Mouse (Mus musculus): ENCODE results near the gene Crim1.

Crim1 gene

DNA sequence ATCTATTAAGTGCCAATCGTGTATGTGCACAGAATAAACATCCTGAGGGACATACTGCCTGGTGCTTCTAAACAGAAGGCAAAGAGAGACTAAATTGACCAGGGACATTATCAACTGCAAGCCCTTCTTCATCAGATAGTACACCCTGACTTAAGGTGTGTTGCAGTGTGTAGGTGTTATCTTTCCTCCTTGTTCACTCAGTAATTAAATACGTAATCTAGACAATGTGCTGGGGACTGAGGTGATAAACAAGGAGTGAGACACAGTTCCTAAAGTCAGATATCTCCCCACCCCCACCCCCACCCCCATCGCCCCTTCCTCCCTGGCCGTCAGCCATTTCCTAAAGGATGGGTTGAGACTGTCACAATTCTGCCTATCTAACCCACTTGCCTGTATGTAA is 127.1 kb downstream of the Crim1 start:
- DNase-seq (ENCODE audit: low spot score) = no peak

DNA sequence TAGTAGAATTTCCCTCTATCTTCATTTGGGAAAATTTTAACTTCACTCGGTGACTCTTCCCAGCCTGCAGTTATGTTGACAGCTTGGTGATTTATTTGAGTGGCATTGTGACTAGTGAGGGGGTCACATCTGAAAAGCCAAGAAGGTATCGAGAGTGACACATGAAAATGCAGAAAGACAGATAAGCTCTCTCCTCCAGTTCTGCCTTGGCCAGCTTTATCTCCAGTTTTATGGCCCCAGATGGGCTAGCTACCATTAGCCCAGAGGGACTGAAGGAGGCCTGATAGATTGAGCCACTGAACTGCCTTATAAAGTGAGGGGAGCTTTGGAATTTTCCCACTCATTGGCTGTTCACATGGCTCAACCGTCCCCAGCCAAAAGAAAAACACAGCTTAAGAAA is 128.2 kb downstream of the Crim1 start:
- peak; percentile 80 for DNase-seq (ENCODE audit: low spot score)

DNA sequence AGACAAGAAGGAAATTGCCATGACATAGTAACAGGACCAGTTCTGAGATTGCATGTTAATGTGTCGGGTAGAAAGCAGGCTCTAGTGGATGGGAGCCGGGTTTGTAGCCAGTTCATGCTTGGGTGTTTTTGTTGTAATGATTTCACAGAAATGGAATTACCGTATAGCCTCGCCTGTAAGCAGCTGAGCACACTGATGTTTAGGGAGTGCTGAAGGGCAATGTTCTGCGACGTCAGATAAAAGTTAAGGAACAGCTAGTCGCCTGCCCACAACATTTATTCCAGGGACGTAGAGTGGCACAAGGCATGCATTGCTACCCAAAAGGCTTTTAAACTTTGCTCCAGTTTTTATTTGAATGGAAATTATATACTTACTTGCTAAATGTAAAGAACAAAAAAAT is 131.4 kb downstream of the Crim1 start:
- DNase-seq (ENCODE audit: low spot score) = no peak

DNA sequence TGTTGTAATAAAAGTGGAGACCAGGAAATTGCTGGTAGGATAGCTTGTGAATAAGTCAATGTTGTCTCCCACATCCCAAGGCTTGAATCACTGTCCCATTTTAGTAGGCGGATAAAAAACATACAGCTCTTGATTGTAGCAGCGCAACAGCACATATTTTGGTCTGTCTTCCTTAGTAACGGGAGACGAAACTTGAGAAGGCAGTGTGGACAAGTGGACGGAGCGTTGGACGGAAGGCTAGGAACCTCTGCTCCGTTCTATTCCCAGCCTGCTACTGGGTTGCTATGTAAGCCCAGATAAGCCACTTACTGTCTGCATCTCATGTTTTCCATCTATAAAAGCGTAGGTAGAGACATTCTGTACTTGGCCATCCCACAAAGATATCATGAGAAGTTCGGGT is 133.2 kb downstream of the Crim1 start:
- DNase-seq (ENCODE audit: low spot score) = no peak

DNA sequence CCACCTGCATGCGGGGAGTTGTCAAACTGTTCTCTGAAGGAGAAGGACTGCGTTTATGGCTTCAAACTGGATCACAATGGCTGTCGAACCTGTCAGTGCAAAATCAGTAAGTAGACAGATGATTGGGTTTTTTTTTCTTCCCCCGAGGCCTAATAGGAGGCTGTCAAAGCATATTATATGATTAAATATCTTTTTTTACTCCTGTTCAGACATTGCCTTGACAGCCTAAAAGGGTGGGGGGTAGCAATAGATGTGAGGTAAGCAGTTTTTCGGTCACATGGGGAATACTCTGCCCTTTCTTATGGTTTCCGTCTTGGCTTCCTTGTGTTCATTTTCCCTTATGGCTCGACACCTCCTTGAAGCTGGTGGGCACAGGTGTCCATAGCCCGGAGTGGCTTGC is 135.2 kb downstream of the Crim1 start:
- DNase-seq (ENCODE audit: low spot score) = no peak

DNA sequence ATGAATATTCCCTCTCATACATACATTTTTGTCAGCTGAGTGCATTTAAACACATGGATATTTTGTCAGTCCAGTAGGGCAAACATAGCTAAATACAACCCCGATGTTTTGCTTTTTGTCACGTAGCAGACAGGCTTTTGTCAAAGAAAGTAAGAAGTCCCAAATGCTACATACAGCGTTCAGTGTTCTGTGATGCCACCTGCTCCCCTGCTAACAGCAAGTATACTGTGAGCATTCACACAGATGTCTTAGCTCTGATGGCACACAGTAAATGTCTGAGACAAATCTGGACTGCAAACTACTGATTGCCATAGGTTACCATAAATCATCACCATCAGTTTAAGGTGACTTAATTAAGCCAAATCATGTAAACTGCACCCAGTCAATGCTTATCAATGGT is 143.6 kb downstream of the Crim1 start:
- DNase-seq (ENCODE audit: low spot score) = no peak

DNA sequence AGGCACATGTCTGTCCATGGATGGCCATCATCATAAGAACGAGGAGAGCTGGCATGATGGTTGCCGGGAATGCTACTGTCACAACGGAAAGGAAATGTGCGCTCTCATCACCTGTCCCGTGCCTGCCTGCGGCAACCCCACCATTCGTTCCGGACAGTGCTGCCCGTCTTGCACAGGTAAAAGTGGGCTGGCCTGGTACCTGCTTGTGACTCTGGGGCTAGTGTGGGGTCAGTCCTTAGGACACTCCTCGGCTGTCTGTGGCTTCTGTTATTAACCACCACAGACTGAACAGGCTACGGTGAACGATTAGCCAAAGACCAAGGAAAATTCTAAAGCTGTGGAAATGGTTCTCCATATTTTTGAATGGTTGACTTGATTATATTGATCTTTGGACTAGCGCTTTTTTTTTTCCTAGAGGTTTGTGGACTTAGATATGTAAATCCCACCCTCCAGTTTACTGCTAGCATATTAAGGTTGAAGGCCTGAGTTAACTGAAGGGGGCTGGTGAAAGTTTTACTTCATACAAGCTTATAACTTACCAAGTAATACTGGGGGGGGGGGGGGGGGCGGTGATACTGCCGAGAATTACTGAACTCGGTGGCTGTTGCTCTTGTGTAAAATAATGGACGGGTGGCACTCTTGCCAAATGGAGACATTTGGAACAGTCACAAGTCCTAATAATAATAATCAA is 147.2 kb downstream of the Crim1 start:
- DNase-seq (ENCODE audit: low spot score) = no peak

DNA sequence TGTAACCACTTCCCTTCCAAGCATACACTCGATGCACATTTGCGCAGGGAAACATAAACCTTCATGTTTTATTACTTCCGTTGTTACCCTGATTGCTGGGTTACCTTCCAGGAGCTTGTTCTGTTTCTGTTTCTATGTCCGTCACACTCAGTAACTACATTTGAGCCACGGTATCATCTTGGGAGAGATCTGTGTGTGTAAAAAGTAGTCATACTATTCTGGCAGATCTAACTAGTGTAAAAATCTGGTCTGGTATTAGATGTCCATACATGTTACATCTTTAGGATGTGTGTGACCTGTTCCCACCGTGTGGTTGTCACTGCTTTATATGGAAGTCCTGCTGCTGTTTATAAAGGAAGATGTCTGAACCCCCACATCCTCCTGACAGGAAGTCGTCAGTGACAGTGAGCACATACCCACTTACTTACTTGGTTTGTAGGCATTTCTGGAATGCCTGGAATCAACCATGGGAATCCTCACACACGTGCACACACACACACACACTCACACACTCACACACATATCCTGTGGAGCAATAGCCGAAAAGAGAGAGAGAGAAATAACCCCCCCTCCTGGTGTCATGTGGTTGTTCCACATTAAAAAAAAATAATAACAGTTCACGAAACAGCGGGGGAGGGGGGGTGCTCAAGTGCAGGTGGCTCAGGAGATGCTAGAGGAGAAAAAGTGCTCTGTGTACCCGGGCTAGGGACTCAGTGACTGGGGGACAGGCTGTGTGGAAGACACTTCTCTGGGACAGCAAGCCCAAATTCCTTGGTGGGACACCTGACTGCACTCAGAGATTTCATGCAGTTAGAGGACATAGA is 151.8 kb downstream of the Crim1 start:
- DNase-seq (ENCODE audit: low spot score) = no peak

DNA sequence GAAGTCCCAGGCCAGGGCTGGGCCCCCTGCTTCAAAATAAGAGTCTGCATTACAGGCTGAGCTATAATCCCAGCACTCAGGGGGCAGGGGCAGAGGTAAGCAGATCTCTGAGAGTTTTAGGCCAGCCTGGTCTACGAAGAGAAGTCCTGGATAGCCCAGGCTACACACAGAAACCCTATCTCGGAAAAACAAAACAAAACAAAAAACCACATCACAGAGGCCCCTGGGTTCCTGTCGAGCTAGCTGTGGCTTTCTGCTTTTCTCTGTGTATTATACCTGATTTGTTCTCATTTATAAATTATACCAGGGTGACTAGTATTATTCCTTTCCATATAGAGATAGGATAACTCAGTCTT is 152.4 kb downstream of the Crim1 start:
- DNase-seq (ENCODE audit: low spot score) = no peak

DNA sequence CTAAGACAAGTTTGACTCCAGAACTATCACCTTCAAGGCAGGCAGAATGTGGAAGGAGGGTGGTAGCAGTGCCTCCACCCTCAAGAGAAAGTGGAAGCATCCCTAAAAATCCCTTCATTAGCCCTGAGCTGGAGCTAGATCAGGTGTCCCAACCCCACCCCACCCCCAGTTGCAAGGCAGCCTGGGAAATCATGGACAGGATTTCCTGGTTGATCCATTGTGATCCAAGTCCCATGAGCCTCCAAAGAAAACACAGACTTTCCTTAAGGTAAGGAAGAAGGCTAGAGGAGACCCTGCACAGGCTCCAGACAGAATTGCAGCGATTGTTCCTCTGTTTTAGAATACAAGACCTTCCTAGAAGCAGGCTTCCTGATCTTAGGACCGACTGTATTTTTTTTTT is 154.4 kb downstream of the Crim1 start:
- DNase-seq (ENCODE audit: low spot score) = no peak

DNA sequence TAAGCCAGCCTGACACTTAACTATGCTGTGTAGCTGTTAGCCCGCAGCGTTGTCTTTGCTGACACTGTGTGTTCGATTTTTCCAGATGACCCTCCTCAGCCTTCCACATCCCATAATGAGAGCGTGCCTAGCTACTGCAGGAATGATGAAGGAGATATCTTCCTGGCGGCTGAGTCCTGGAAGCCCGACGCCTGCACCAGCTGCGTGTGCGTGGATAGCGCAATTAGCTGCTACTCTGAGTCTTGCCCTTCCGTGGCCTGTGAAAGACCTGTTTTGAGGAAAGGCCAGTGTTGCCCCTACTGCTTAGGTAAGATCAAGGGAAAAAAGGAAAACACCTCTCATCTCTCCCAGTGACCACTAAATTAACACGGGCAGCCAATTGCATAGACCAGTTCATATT is 154.8 kb downstream of the Crim1 start:
- DNase-seq (ENCODE audit: low spot score) = no peak

DNA sequence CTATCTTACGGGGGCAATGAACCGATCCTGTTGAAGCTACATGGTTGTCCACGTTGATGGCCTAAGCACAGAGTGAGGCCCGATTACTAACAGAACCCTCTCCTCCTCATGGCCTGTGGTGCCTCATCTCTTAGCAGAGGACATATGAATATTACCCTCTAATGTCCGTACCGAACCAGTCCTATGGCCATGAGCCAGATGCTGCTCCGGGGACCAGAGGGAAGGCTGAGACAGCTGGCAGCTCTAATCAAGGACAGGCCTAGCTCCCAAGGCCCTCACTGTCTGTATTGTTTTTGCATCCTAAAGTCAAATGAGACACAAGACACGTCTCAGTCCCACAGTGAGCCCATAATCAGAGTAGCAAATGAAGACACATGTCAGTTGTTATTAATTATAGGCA is 155.6 kb downstream of the Crim1 start:
- DNase-seq (ENCODE audit: low spot score) = no peak

DNA sequence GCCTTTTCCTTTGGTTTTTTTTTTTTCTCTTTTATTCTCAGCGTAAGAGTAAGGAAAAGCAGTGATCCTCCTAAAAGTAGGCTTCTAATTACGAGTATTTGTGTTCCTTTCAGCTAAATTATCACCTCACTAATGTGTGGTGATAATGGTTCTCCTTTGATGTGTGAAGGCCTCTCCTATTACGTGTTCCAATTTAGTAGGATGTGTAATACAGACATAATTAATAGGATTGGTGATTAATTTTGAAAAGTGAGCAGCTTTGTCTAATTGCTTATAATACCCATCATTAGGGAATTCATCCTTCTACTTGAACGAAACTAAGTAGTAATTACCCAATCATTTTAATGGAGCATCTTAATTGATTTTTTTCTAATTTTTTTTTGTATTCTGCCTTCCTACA is 157.7 kb downstream of the Crim1 start:
- DNase-seq (ENCODE audit: low spot score) = no peak

DNA sequence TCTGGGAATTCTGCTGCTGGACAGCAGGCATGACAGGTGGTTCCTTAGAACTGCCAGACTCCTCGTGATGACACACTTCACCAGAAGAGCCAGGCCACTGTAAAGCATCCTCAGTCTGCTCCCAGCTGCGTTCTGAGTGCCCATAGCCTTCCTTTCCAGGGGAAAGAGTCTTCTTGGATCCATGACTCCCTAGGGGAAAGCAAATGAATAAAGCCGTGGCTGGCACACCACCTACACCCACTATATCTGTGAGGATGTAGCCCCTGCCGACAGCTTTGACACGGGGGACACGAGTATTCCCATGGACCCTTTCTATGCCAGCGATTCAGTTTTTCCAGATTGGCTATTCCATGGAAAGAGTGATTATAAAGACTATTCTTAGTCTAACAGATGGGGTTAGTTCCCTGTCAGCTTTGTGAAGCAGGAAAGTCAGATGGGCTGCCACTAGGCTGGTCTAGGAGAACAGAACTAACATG is 158.2 kb downstream of the Crim1 start:
- DNase-seq (ENCODE audit: low spot score) = no peak

DNA sequence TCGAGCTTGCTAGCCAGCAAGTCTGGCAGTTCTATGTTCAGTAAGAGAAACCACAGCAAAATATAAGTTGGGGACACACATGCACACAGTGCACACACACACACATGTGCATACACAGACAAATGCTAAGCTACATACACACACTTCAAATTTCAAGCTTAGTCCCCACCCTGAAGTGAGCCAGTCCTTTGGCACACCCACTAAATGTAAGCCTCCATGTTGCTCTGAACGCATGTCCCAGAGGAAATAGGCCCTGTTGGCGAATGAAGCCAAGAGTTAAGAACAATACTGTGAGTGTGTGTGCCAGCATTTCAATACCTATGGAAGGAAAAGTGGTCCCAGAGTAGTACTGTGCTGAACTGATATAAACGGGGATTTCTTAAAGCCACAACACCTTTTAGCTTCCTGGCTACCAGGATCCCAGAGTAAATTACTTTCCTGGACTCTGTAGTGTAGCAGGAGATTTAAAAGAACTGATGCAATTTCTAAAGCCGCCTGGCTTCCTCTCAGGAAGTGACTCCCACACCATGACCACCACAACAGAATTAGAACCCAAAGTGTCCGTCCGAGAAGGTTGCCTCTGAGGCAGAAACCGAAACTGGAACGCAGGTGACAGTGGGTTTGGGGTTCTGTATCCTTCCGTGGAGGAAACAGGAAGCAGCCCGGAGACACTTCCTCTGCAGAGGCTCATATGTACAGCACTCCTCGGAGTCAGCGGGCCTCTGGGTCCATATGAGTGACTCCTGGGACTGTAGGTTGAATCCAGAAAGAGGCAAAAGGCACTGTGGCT is 162.1 kb downstream of the Crim1 start:
- DNase-seq (ENCODE audit: low spot score) = peak; percentile 29

DNA sequence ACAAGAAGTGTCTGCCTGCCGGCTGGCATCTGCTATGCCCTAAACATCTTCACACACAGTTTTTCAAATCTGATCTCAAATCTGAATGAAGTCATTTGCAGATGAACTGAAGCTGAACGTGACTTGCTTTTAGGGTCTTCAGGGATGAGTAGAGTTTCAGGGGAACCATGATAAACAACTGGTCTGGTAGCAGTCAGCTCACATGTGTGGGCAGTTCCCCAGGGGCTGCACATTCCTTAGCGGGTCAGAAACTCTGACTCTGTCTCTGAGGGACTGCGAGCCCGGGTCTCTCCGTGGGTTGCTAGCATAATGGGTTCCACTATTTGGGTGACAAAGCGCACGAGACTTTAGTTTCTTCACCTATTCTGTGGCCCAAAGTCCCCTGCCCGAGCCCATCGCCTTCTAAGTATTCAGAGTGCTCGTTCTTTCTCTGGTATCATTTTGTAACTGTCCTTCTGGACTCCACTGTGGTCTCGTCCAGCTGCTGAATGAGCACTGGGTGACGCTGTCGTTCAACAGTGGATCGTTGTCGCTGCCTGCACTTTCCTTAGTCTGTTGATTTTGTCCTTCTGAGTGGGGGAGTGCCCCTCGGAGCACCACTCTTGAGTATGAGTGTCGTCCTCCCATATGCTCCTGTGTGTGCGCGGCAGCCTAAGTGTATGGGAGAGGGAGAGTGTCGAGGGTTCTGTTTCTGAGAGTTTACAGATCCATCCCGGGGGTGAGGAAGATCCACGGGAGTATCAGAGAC is 164.7 kb downstream of the Crim1 start:
- DNase-seq (ENCODE audit: low spot score) = no peak

DNA sequence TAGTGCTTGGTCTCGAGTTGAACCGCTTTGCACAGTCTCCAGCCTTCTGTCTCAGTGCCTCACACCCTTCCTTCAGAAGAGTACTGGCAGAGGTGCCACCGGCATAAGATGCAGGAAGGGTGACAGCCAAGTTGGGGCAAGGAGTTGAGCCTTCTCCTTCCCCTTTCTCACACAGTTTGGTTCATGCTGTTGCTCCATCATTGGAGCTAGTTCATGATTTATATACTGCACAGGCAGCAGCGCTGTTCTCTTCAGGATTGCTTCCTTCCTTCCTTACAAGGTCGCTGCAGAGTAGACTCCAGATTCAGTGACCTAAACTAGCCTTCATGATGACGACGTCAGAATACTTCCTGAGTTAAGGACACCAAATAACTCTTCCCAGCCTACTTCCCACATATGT is 166.0 kb downstream of the Crim1 start:
- DNase-seq (ENCODE audit: low spot score) = no peak

DNA sequence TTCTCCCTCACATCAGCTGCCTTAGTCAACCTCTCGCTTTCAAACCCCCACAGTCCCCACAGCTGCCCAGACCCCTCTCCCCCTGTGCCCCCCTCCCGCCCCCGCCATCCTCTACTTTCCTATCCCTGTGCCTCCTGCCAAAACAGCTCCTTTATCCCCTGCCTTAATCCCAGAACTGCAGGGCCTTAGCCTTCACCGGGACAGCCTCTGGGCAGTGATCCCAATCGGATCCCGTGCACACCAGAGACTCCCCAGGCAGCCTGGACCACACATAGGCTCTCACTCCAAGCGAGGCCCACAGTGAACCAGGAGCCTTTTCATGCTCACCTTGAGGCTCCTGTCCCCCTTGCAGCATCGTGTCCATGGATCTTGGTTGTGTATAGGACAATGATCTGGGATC is 168.4 kb downstream of the Crim1 start:
- DNase-seq (ENCODE audit: low spot score) = no peak

DNA sequence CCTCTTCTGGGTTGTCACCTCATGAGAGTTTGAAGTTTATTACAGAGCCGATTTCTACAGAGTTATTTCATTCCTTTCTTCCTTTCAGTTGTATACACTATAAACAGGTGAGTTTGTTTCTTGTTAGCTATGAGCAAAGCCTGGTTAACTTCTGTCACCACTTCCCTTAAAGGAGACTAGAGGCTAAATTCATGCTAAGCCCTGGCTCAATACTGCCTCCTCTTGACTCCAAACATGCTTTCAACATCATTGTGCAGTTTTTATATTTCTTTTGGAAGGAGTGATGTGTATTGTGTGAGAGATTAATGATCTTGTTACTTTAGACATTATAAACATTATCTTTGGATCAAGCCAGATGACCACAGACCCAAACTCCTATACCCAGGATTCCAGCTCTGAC is 170.4 kb downstream of the Crim1 start:
- DNase-seq (ENCODE audit: low spot score) = peak; percentile 14

DNA sequence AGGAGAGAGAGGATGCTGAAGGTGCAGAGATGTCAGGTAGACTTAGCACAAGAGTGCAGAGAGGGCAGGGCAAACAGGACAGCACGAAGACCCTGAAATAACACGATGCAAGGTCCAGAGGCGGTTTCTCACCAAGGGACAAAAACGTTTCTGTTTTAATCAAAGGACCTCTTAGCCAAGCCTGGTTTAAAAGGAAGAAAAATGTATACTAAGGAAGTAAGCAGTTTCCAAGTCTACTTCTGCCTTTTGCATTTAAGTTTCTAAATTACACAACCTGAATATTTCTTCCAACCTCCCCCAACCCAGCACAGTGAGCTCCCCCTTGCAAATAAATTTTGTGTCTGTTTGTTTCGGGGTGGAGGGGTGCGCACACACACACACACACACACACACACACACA is 173.1 kb downstream of the Crim1 start:
- no peak for DNase-seq (ENCODE audit: low spot score)

DNA sequence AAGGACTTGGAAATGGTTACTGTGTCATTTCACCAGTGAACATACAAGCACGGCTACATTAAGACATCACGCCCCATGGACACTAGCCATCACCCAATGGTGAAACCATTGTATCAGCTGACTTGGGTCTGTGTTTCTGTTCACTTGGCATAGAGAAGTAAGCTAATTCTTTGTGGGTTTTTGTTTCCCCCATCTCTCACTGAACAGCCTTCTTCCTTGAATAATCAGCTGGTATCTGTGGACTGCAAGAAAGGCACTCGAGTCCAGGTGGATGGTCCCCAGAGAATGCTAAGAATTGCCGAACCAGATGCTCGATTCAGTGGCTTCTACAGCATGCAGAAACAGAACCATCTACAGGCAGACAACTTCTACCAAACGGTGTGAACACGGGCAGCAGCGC is 173.8 kb downstream of the Crim1 start:
- no peak for DNase-seq (ENCODE audit: low spot score)

DNA sequence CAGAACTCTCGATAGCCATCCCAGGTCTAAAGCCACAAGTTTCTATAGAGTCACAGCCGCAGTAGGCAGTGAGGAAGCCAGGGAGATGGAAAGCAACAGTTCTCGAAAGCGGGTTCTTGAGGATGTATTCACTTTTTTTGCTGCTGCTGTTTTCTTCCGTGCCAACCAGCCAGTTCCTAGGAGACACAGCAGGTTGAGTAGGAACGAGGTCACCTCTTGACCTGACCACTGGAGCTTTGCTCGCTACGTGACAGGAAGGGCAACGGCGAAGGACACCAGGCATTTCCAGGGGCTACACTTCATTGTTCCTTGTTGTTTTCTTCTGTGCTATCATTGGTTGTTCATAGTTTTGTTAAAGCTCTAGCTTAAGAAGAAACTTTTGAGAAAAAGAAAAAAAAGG is 174.7 kb downstream of the Crim1 start:
- DNase-seq (ENCODE audit: low spot score) = no peak

Measured in c-Kit-positive CD71-positive TER-119-positive erythroid progenitor cells, embryonic 14.5 days (primary cell).